Mouse (Mus musculus) ES-Bruce4 (cell line): ENCODE data around the gene Tra2a. TPM values are rescaled to one million over a fixed set of nuclear protein-coding genes. Genes with fewer than 3 reads are reported as not detected.

Experiments used
- H3K27ac ChIP-seq: 2 replicates; pipeline ENCODE4 v1.5.1; 2012; ENCODE audit warnings: low read length, inconsistent platforms; ENCODE audit not compliant: insufficient read depth
- H3K27me3 ChIP-seq: 2 replicates; pipeline ENCODE4 v1.6.1; 2012; ENCODE audit warnings: mild to moderate bottlenecking, low read length, inconsistent platforms; ENCODE audit not compliant: control insufficient read depth, poor library complexity, insufficient read depth, severe bottlenecking
- H3K36me3 ChIP-seq: 2 replicates; pipeline ENCODE4 v1.6.1; 2012; ENCODE audit warnings: inconsistent platforms, mild to moderate bottlenecking, low read length, moderate library complexity; ENCODE audit not compliant: control insufficient read depth, poor library complexity, insufficient read depth, severe bottlenecking
- H3K4me1 ChIP-seq: one replicate; pipeline ENCODE4 v1.8.1; 2011; ENCODE audit warnings: low read length; ENCODE audit not compliant: control insufficient read depth, insufficient read depth
- H3K4me3 ChIP-seq: 2 replicates; pipeline ENCODE4 v1.5.1; 2011; ENCODE audit warnings: low read depth, mild to moderate bottlenecking, low read length
- H3K9ac ChIP-seq: 2 replicates; pipeline ENCODE4 v1.6.1; 2012; ENCODE audit warnings: low read depth, mild to moderate bottlenecking, inconsistent platforms; ENCODE audit not compliant: poor library complexity, severe bottlenecking
- H3K9me3 ChIP-seq: replicated peaks from 2 replicates; pipeline ENCODE4 v1.6.1; 2012; ENCODE audit warnings: mild to moderate bottlenecking, low read length, inconsistent platforms; ENCODE audit not compliant: control insufficient read depth, poor library complexity, insufficient read depth, severe bottlenecking
- CTCF ChIP-seq: IDR thresholded peaks from one replicate; pipeline ENCODE4 v1.8.1; 2011; ENCODE audit warnings: low read depth, low read length
- EP300 ChIP-seq: IDR thresholded peaks from 2 replicates; pipeline ENCODE4 v1.6.1; 2011; ENCODE audit warnings: low read depth, low read length; ENCODE audit not compliant: insufficient read depth
- POLR2A ChIP-seq: IDR thresholded peaks from one replicate; pipeline ENCODE4 v1.8.1; 2011; ENCODE audit warnings: low read length; ENCODE audit not compliant: insufficient read depth
- polyA plus RNA-seq: library from polyadenylated mRNA; stranded (reverse); fragments of >200 nt; gene quantifications from 2 replicates; pipeline ENCODE4 v1.2.4, GENCODE M21; 2011; ENCODE audit warnings: low read depth; ENCODE audit not compliant: missing spikeins, insufficient read depth, insufficient read length

The Tra2a gene
- polyA plus RNA-seq, 1 experiment = 328 TPM

- Histone ChIP-seq H3K4me3 (no peak overlapping the region), H3K9ac (no peak overlapping the region), H3K27ac (no peak overlapping the region), H3K9me3 (no peaks in the 10 kb centered on the region), H3K4me1 (no peaks in the 10 kb centered on the region), H3K36me3 (peaks cover 81% of the 10 kb centered on the region), H3K27me3 (no peaks in the 10 kb centered on the region)
- TF ChIP-seq EP300 (no peak), POLR2A (no peak), CTCF (no peak)
Measured at GRCm38 (mm10) chr6:49247246-49247645, 16.6 kb downstream of the Tra2a start.

DNA sequence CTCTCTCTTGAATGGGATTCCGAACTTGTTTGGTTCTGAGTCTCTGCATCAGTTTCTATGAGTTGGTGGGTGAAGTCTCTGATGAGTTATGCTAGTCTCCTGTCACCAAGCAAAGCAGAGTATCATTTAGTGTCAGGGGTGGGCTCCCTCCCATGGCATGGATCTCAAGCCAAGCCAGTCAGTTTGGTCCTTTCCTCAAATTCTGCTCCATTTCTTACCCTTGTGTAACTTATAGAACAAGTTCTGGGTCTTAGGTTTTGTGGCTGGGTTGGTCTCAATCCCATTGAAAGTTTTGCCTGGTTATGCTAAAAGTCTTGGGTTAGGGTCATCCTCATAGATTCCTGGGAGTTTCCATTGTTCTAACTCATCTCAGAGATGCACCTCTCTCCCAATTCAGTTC, 21.5 kb downstream of the Tra2a start:
- Histone ChIP-seq H3K27ac (no peak overlapping the region), H3K9me3 (no peaks in the 10 kb centered on the region), H3K4me1 (no peaks in the 10 kb centered on the region), H3K4me3 (no peak overlapping the region), H3K9ac (no peak overlapping the region), H3K36me3 (peaks cover 38% of the 10 kb centered on the region), H3K27me3 (no peaks in the 10 kb centered on the region)
- no peak for TF ChIP-seq CTCF
- no peak for TF ChIP-seq POLR2A
- no peak for TF ChIP-seq EP300

DNA sequence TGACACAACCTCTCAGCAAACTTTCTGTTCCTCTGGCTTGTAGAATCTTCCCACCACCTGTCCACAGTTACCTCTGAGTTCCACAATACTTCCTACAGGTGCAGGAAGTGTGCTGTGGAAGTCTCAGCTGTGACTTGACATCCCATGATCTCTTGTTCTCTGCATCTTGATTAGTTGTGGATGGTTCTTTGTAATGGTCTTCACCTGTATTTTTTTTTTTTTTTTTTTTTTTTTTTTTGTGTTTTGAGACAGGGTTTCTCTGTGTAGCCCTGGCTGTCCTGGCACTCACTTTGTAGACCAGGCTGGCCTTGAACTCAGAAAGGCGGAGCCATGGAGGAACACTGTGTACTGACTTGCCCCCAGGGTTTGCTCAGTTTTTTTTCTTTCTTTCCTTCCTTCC, 22.3 kb downstream of the Tra2a start:
- no peaks in the 10 kb centered on the region for H3K9me3 ChIP-seq
- TF ChIP-seq CTCF = no peak
- no peak for TF ChIP-seq EP300
- TF ChIP-seq POLR2A = no peak
- H3K27ac ChIP-seq = no peak overlapping the region
- no peak overlapping the region for H3K4me3 ChIP-seq
- no peaks in the 10 kb centered on the region for H3K27me3 ChIP-seq
- H3K4me1 ChIP-seq = no peaks in the 10 kb centered on the region
- H3K9ac ChIP-seq = no peak overlapping the region
- peaks cover 31% of the 10 kb centered on the region for H3K36me3 ChIP-seq

DNA sequence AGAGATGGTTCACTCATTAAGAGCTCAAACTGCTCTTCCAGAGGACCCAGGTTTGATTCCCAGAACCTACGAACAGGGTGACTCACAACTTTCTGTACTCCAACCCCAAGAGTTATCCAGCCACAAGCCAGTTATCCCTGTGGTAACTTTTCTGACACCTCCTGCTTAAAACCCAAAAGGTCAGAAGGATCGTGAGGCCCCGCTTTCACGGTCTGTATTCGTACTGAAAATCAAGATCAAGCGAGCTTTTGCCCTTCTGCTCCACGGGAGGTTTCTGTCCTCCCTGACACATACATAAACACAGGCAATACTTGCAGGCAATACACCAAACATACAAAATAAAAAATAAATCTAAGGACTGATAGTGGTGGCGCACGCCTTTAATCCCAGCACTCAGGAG, 27.5 kb downstream of the Tra2a start:
- Histone ChIP-seq H3K4me3 (no peak overlapping the region), H3K4me1 (no peaks in the 10 kb centered on the region), H3K27ac (no peak overlapping the region), H3K9ac (no peak overlapping the region), H3K9me3 (no peaks in the 10 kb centered on the region), H3K27me3 (no peaks in the 10 kb centered on the region), H3K36me3 (peaks cover under 1% of the 10 kb centered on the region; the same call in 1 of the 2 replicates)
- TF ChIP-seq CTCF = no peak

- peak; percentile 57 for TF ChIP-seq CTCF
- TF ChIP-seq EP300 = no peak
Measured at GRCm38 (mm10) chr6:49233356-49233755, 30.5 kb downstream of the Tra2a start.

GRCm38 (mm10) chr6:49228126-49228679, 35.6 kb downstream of the Tra2a start:
- no peaks in the 10 kb centered on the region for H3K36me3 ChIP-seq
- H3K9me3 ChIP-seq = no peaks in the 10 kb centered on the region
- no peaks in the 10 kb centered on the region for H3K27me3 ChIP-seq
- no peak overlapping the region for H3K9ac ChIP-seq
- H3K4me3 ChIP-seq = no peak overlapping the region
- H3K4me1 ChIP-seq = no peaks in the 10 kb centered on the region
- no peak overlapping the region for H3K27ac ChIP-seq
- TF ChIP-seq CTCF = peak; percentile 68
- TF ChIP-seq EP300 = no peak

More at GRCm38 (mm10) chr6:49233356-49233755, 30.5 kb downstream of the Tra2a start:
- Histone ChIP-seq H3K27ac (no peak overlapping the region), H3K9ac (no peak overlapping the region), H3K4me1 (no peaks in the 10 kb centered on the region), H3K27me3 (no peaks in the 10 kb centered on the region), H3K9me3 (no peaks in the 10 kb centered on the region), H3K4me3 (no peak overlapping the region), H3K36me3 (no peaks in the 10 kb centered on the region)
